Mouse (Mus musculus) right cerebral cortex, postnatal 25 days (tissue): Measurements from ENCODE around the gene Epha4.
A peak's percentile ranks its signal among the peaks of the same experiment; 100 is the strongest.

Experiments
- DNase-seq: peaks from one replicate; pipeline ENCODE4 v3.0.0; 2022

The Epha4 gene

GRCm38 (mm10) chr1:77514963-77515650 is at the start of gene Epha4:
Epha4 (minus strand) TSS chr1:77515088.
- peak; percentile 90 for DNase-seq

GRCm38 (mm10) chr1:77556199-77556598 is 41.3 kb upstream of the Epha4 start:
- DNase-seq: no peak

- no peak for DNase-seq
These were observed 37.0 kb upstream of the Epha4 start for GRCm38 (mm10) chr1:77551927-77552326.

GRCm38 (mm10) chr1:77545722-77546121 is 30.8 kb upstream of the Epha4 start:
- peak; percentile 48 for DNase-seq

GRCm38 (mm10) chr1:77545035-77545434 is 30.1 kb upstream of the Epha4 start:
- DNase-seq: no peak

- no peak for DNase-seq
These were observed 29.4 kb upstream of the Epha4 start for GRCm38 (mm10) chr1:77544279-77544678.

GRCm38 (mm10) chr1:77539945-77540344 is 25.1 kb upstream of the Epha4 start:
- no peak for DNase-seq

GRCm38 (mm10) chr1:77538559-77538958 is 23.7 kb upstream of the Epha4 start:
- DNase-seq: no peak

GRCm38 (mm10) chr1:77535905-77536304 is 21.0 kb upstream of the Epha4 start:
- DNase-seq: no peak

GRCm38 (mm10) chr1:77532576-77533183 is 17.8 kb upstream of the Epha4 start:
- no peak for DNase-seq

GRCm38 (mm10) chr1:77531934-77532575 is 17.2 kb upstream of the Epha4 start:
- no peak for DNase-seq

- DNase-seq: no peak
These were observed 10.2 kb upstream of the Epha4 start for GRCm38 (mm10) chr1:77525082-77525481.

GRCm38 (mm10) chr1:77523354-77523753 is 8.5 kb upstream of the Epha4 start:
- DNase-seq: no peak

- no peak for DNase-seq
These were observed 7.0 kb upstream of the Epha4 start for GRCm38 (mm10) chr1:77521640-77522539.

- no peak for DNase-seq
These were observed 3.8 kb upstream of the Epha4 start for GRCm38 (mm10) chr1:77518715-77519114.

- DNase-seq: peak; percentile 94
These were observed 1.5 kb upstream of the Epha4 start for GRCm38 (mm10) chr1:77516203-77516991.

- no peak for DNase-seq
These were observed 728 bp upstream of the Epha4 start for GRCm38 (mm10) chr1:77515651-77515981.

- peak; percentile 54 for DNase-seq
These were observed 444 bp downstream of the Epha4 start for GRCm38 (mm10) chr1:77514325-77514962.

- no peak for DNase-seq
These were observed 946 bp downstream of the Epha4 start for GRCm38 (mm10) chr1:77513959-77514324.

- peak; percentile 64 for DNase-seq
These were observed 1.4 kb downstream of the Epha4 start for GRCm38 (mm10) chr1:77513411-77513941.

GRCm38 (mm10) chr1:77512431-77513195 is 2.3 kb downstream of the Epha4 start:
- no peak for DNase-seq
